20 mouse cellular contexts compared by ENCODE assay signal in genomic region chr13:71271727-71272418, GRCm38 (mm10).
DNase-seq lines count a peak whose midpoint lies in the region; ATAC-seq and TF ChIP-seq lines count a peak whose summit lies in the region.
"Had no signal": no experiment of that assay in that cellular context is flagged by ENCODE, and none has a peak within 500 bp of the region (broad histone marks: within the 10 kb centered on the region; RNA-seq: fewer than 3 reads in every experiment).

No protein-coding gene starts in this region.

- peak; percentile 34; the same call in 1 of the 2 replicates for ATAC-seq in forebrain, postnatal 0 days
- no peak for ATAC-seq in forebrain, embryonic 11.5 days (replicated peaks; ENCODE audit: low FRiP score)
- peak; percentile 81 for ATAC-seq in Patski
- peak; percentile 81 for ATAC-seq in kidney, embryonic 16.5 days (ENCODE audit: low FRiP score, low TSS enrichment)
- no peak for ATAC-seq in neural tube, embryonic 15.5 days (ENCODE audit: low FRiP score)
- ATAC-seq: activated CD4-positive, CD25-positive, alpha-beta regulatory T cell, adult 4 months; forebrain, embryonic 13.5 days; lung, postnatal 0 days; midbrain, embryonic 13.5 days had no signal

- intact Hi-C loops in left cerebral cortex, postnatal 36 days (cut with DNase I) = no loop called here

- no peaks in the 10 kb centered on the region for H3K9me3 ChIP-seq in forebrain, postnatal 0 days (ENCODE audit: low read length)
- H3K9me3 ChIP-seq in forebrain, embryonic 11.5 days (ENCODE audit: control insufficient read depth, low read length) = no peaks in the 10 kb centered on the region
- no peaks in the 10 kb centered on the region for H3K9me3 ChIP-seq in kidney, embryonic 16.5 days (ENCODE audit: low read length)
- H3K9me3 ChIP-seq in neural tube, embryonic 15.5 days (replicated peaks) = no peaks in the 10 kb centered on the region
- H3K9me3 ChIP-seq: forebrain, embryonic 13.5 days; midbrain, embryonic 13.5 days had no signal

- POLR2A ChIA-PET in Patski (lab: Charles Lee) = no interaction called here

- H3K27me3 ChIP-seq in forebrain, postnatal 0 days (ENCODE audit: insufficient read depth, low read length) = no peaks in the 10 kb centered on the region
- no peaks in the 10 kb centered on the region for H3K27me3 ChIP-seq in forebrain, embryonic 11.5 days (ENCODE audit: control insufficient read depth, insufficient read depth, low read length)
- no peaks in the 10 kb centered on the region for H3K27me3 ChIP-seq in Patski
- H3K27me3 ChIP-seq in kidney, embryonic 16.5 days (ENCODE audit: insufficient read depth, low read length) = peaks cover 22% of the 10 kb centered on the region
- no peaks in the 10 kb centered on the region for H3K27me3 ChIP-seq in neural tube, embryonic 15.5 days (replicated peaks)
- H3K27me3 ChIP-seq: forebrain, embryonic 13.5 days; midbrain, embryonic 13.5 days had no signal

- no peak for TF ChIP-seq CTCF in forebrain, postnatal 0 days (IDR thresholded peaks at IDR 0.05; ENCODE audit: low read depth)
- TF ChIP-seq CTCF in Patski (IDR thresholded peaks at IDR 0.05) = no peak

- in situ Hi-C loops in Patski (cut with MboI; ENCODE audit: low pct_unique_long_range_greater_than_20kb) = loop anchor here (5.0 to 25.0 kb wide), 4 partner anchors 105 to 1090 kb away; no protein-coding TSS in a partner anchor

- 63% methylated on average over 6 of the region's 6 CpGs for WGBS in forebrain, postnatal 0 days
- WGBS in forebrain, embryonic 11.5 days = 83% methylated on average over 6 of the region's 6 CpGs
- WGBS in kidney, embryonic 16.5 days = 54% methylated on average over 6 of the region's 6 CpGs
- WGBS in neural tube, embryonic 15.5 days = 74% methylated on average over 6 of the region's 6 CpGs

- DNase-seq in forebrain, postnatal 0 days = no peak
- DNase-seq in forebrain, embryonic 11.5 days (ENCODE audit: low spot score) = no peak
- DNase-seq in Patski (ENCODE audit: low read depth, low spot score) = no peak
- DNase-seq in layer of hippocampus, adult 8-10 months (ENCODE audit: low spot score in 2 of 2) = peak; percentile 37 to 43
- no peak for DNase-seq in gastrocnemius, postnatal 10 days
- no peak for DNase-seq in left cerebral cortex, postnatal 36 days (ENCODE audit: low spot score in 2 of 2)
- DNase-seq: cerebellum, adult 9-10 months; heart, postnatal 10 days; left cerebral cortex, postnatal 4 days; liver; spleen, adult 18-20 months; thymus, postnatal 36 days had no signal

- H3K4me3 ChIP-seq in forebrain, postnatal 0 days (ENCODE audit: low read depth, low read length) = no peak overlapping the region
- no peak overlapping the region for H3K4me3 ChIP-seq in forebrain, embryonic 11.5 days (ENCODE audit: low read depth, low read length)
- H3K4me3 ChIP-seq in kidney, embryonic 16.5 days (ENCODE audit: low read length) = no peak overlapping the region
- H3K4me3 ChIP-seq in neural tube, embryonic 15.5 days (replicated peaks) = no peak overlapping the region
- H3K4me3 ChIP-seq: forebrain, embryonic 13.5 days; midbrain, embryonic 13.5 days; myocyte had no signal

- H3K36me3 ChIP-seq in forebrain, postnatal 0 days (ENCODE audit: insufficient read depth) = no peaks in the 10 kb centered on the region
- H3K36me3 ChIP-seq in forebrain, embryonic 11.5 days (ENCODE audit: control insufficient read depth, insufficient read depth, low read length) = no peaks in the 10 kb centered on the region
- no peaks in the 10 kb centered on the region for H3K36me3 ChIP-seq in kidney, embryonic 16.5 days (ENCODE audit: insufficient read depth, low read length)
- no peaks in the 10 kb centered on the region for H3K36me3 ChIP-seq in neural tube, embryonic 15.5 days
- H3K36me3 ChIP-seq: midbrain, embryonic 13.5 days had no signal

- no peak overlapping the region for H3K9ac ChIP-seq in forebrain, postnatal 0 days
- H3K9ac ChIP-seq in forebrain, embryonic 11.5 days (ENCODE audit: low read length) = no peak overlapping the region
- H3K9ac ChIP-seq in kidney, embryonic 16.5 days (replicated peaks; ENCODE audit: low read length) = no peak overlapping the region
- H3K9ac ChIP-seq in neural tube, embryonic 15.5 days (replicated peaks) = no peak overlapping the region
- H3K9ac ChIP-seq: forebrain, embryonic 13.5 days; midbrain, embryonic 13.5 days had no signal

- no peaks in the 10 kb centered on the region for H3K4me1 ChIP-seq in forebrain, postnatal 0 days (ENCODE audit: insufficient read depth)
- no peaks in the 10 kb centered on the region for H3K4me1 ChIP-seq in forebrain, embryonic 11.5 days (replicated peaks; ENCODE audit: control insufficient read depth, insufficient read depth, low read length)
- peaks cover 15% of the 10 kb centered on the region for H3K4me1 ChIP-seq in kidney, embryonic 16.5 days (ENCODE audit: insufficient read depth, low read length)
- H3K4me1 ChIP-seq in neural tube, embryonic 15.5 days = no peaks in the 10 kb centered on the region
- H3K4me1 ChIP-seq: forebrain, embryonic 13.5 days; midbrain, embryonic 13.5 days had no signal

- CTCF ChIA-PET in Patski (lab: Charles Lee) = interaction anchor here (1.1 to 1.5 kb wide), 2 partner anchors 26 to 104 kb away, joined by 3 read pairs; no protein-coding TSS in a partner anchor

- no peak overlapping the region for H3K4me2 ChIP-seq in forebrain, postnatal 0 days (ENCODE audit: low read depth)
- H3K4me2 ChIP-seq in forebrain, embryonic 11.5 days (ENCODE audit: low read depth, low read length, severe bottlenecking) = no peak overlapping the region
- H3K4me2 ChIP-seq in kidney, embryonic 16.5 days (replicated peaks; ENCODE audit: low read depth, low read length) = no peak overlapping the region
- H3K4me2 ChIP-seq in neural tube, embryonic 15.5 days = no peak overlapping the region
- H3K4me2 ChIP-seq: forebrain, embryonic 13.5 days; heart, embryonic 11.5 days; midbrain, embryonic 13.5 days had no signal

- no peak overlapping the region for H3K27ac ChIP-seq in forebrain, postnatal 0 days (ENCODE audit: low read depth, low read length)
- no peak overlapping the region for H3K27ac ChIP-seq in forebrain, embryonic 11.5 days (ENCODE audit: low read depth, low read length)
- peak overlapping the region; percentile 76 for H3K27ac ChIP-seq in kidney, embryonic 16.5 days (ENCODE audit: low read length)
- no peak overlapping the region for H3K27ac ChIP-seq in neural tube, embryonic 15.5 days (replicated peaks)
- H3K27ac ChIP-seq: forebrain, embryonic 13.5 days; midbrain, embryonic 13.5 days had no signal

Comparison
In these comparisons a context has a peak if more than half of its experiments do, and no peak if none do; other contexts are left out.
1. ATAC-seq: peak in forebrain, postnatal 0 days (single experiment), Patski (single experiment) and kidney, embryonic 16.5 days (single experiment); none in forebrain, embryonic 11.5 days (single experiment) and neural tube, embryonic 15.5 days (single experiment).
2. DNase-seq: peak in layer of hippocampus, adult 8-10 months (2 of 2); none in forebrain, postnatal 0 days (single experiment), forebrain, embryonic 11.5 days (single experiment), Patski (single experiment), gastrocnemius, postnatal 10 days (single experiment) and left cerebral cortex, postnatal 36 days (0 of 2).